Mouse (Mus musculus): ENCODE measurements around the gene Gnb4.

Gnb4 gene

GRCm38 (mm10) chr3:32616331-32617052, at the start of gene Gnb4:
Gnb4 (minus strand) TSS chr3:32616585.
- peak; percentile 53 for DNase-seq (ENCODE audit: low read depth, low spot score)

GRCm38 (mm10) chr3:32661556-32661930, 45.2 kb upstream of the Gnb4 start:
- DNase-seq (ENCODE audit: low read depth, low spot score): no peak

DNA sequence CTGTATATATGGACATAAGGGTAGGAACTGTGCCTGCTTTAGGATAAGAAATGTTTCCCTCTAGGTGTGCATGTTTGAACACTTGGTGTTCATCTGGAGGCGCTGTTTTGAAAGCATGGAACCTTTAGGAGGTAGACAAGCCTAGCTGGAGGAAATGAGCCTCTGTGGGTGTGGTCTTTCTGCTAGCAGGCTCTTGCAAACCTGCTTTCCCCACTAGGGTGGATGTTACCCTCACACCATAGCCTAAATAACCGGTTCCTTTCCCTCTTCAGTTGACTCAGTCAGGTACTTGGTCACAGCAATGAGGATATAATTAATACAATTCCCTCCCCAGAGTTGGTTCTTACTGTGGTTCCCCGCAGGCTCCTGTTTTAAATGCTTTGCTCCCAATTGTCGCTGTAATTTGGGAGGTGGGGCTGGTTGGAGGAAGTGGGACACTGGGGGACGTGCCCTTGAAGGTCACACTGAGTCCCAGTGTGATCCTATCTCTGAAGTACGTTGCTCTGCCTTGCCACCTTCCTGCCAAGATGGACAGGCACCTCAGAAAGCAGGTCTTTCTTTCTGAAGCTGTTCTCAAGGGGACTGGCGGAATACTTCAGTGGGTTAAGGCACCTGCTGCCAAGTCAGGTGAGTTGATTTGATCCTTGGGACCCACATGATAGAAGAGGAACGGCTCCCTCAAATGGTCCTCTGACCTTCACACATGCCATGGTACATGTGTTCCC, 44.6 kb upstream of the Gnb4 start:
- DNase-seq (ENCODE audit: low read depth, low spot score): peak; percentile 58

- DNase-seq (ENCODE audit: low read depth, low spot score): no peak
These were observed 43.9 kb upstream of the Gnb4 start for GRCm38 (mm10) chr3:32660276-32660675.

DNA sequence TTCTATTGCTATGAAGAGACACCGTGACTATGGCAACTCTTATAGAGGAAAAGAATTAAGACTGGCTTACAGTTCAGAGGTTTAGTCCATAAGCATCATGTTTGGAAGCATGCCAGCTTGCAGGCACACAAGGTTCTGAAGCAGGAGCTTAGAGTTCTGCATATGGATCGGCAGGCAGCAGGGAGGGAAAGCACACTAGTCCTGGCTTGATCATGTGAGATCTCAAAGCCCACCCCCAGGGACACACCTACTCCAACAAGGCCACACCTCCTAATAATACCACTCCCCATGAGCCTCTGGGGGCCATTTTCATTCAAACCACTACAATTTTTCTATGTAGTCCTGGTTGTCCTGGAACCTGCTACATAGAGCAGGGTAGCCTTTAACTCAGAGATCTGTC, 43.1 kb upstream of the Gnb4 start:
- peak; percentile 17 for DNase-seq (ENCODE audit: low read depth, low spot score)

DNA sequence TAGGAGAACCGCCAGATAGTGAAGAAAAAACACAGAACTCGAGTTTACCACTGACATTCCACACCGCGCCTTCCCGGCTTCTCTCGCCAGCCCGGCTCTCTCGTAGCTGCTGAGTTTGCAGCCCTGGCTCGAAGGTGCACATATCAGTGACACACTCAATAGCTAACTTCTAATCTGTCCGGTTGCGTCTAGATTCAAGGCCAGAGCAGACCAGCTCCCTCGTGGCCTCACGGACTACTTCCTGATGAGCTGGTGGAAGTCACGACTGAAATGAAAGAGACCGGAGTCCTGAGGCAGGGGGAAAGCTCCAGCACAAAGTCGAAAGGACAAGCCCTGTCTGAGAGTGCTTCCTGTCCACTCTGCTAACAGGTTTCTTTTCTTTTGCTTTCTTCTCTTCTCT, 42.4 kb upstream of the Gnb4 start:
- DNase-seq (ENCODE audit: low read depth, low spot score): peak; percentile 6

DNA sequence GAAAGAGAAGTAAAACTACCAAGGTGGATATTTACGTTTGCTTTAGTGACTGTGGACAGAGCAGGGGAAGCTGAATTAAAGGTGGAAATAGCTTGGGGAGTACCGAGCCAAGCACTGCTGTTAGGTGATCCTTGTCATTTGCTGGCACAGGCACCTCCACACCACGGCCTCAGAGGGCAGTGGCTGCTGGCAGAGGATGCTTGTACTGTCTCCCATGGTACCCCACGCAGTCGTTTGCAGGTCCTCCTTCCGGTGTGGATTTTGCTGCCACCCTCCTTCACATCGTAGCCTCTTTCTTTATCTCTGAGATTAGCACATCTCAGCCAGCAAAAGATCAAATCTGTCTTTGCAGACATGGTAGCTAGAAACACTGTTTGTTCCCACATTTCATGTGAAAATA, 42.0 kb upstream of the Gnb4 start:
- no peak for DNase-seq (ENCODE audit: low read depth, low spot score)

DNA sequence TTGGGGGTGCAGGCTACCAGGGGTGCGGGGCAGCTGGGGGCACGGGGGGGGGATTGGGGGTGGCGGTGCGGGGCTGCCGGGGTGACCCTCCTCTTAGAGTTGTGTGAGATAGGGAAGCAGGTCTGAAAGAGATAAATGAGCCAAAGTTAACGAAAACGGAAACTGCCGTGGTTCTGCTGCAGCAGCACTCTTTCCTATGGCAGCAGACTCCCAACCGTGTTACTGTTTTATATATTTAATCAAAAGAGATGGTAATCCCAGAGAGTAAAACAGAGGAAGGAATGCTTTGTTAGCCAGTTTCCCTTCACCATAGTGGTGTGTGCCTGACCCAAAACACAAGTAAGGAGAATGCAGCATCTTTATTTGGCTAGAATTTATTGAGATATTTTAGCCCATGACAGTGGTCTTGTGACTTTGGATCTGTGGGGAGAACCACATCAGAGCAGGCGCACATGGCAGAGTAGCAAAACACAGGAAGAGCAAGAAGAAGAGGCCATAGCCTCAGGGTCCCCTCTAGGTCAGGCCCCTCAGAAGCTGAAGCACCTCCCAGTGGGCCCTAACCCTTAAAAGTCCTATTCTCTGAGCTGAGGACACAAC, 40.1 kb upstream of the Gnb4 start:
- no peak for DNase-seq (ENCODE audit: low read depth, low spot score)

GRCm38 (mm10) chr3:32655994-32656393, 39.6 kb upstream of the Gnb4 start:
- DNase-seq (ENCODE audit: low read depth, low spot score): no peak

DNA sequence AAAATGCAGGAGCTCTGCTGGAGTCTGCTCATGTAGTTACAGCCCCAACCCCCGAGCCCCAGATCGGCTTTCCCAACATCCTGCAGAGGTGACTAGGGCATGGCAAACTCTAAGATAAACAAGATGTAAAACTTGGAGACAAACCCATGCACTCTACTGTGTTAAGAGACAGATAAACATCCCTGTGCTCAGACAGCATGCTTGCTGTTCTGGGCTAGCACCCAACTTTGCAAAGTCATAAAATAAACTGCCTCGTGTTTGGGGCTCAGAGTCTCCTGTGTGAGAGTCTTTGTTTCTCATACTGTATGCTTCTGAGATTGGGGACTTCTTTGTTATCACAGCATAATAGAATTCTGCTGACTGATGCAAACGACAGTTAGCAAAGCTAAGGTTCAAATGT, 36.4 kb upstream of the Gnb4 start:
- no peak for DNase-seq (ENCODE audit: low read depth, low spot score)

GRCm38 (mm10) chr3:32649284-32649683, 32.9 kb upstream of the Gnb4 start:
- DNase-seq (ENCODE audit: low read depth, low spot score): no peak

DNA sequence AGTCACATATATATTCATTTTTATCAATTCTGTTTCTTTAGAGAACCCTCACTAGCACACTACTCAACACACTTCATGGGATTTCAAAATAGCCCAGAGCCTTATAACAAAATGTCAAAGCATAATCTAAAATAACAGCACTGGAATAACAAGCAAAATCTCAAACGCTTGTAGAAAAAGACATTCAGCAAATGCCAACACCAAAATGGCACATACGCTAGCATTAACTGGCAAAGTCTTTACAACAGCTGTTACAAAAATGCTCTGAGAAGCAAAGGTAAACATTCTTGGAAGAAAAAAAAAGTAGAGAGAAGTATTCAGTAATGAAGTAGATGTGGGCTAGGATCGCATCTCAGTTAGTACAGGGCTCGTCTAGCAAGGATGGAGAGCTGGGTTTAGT, 30.5 kb upstream of the Gnb4 start:
- DNase-seq (ENCODE audit: low read depth, low spot score): no peak

DNA sequence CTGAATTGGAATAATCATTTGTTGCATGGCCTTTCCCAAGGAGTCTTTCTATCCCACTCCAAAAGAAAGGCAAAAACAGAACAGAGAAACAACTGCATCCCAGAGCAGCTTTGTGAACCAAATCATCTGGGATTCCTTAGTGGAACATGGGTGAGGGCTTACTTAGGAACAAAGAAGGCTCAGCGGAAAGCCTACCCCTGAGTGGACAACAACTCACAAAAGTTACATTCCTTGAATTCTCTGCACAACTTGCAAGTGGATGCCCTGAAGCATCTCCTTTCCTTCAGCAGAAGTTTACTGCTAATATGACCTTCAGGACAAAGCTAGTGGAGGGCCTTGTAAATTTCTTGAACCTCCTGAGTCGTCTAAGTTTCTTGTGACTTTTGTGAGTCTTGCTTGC, 28.4 kb upstream of the Gnb4 start:
- peak; percentile 30 for DNase-seq (ENCODE audit: low read depth, low spot score)

- no peak for DNase-seq (ENCODE audit: low read depth, low spot score)
These were observed 25.7 kb upstream of the Gnb4 start for GRCm38 (mm10) chr3:32642116-32642515.

DNA sequence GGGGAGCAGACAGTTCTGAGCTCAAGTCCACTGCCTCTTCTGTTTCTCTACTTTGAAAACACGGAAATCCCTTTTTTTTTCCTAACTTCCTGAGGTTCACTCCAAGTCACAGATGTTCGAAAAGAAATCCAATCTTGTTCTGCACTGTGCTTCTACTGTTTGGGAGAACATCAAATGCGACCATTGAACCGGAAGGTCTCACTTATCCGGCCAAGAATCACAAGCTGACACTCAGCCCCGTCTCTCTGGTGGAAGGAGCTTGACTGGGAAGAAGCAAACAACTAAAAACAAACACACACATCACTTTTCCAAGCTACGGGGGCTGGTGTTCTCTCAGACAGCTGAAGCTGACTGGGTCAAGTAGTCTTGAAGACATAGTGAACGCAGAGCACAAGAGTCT, 21.9 kb upstream of the Gnb4 start:
- DNase-seq (ENCODE audit: low read depth, low spot score): no peak

GRCm38 (mm10) chr3:32632760-32633264, 16.4 kb upstream of the Gnb4 start:
- DNase-seq (ENCODE audit: low read depth, low spot score): no peak

DNA sequence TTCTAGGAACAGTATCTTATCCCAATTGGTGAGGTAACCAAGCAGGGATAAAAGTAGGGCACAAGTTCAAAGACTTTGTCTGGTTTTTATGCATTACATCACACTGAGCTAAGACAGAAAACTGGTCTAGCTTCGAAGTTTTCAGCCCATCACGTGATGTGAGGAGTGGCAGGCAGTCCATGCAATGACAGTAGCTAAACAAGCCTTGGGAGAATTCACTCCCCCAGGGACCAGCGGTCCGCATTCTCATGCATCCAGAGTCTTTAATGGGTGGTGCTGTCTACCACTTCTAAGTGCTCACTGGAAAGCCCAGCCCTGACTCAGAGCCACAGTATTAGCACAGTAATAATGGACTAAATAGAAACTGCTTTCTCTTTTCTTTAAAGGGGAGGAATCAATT, 13.8 kb upstream of the Gnb4 start:
- DNase-seq (ENCODE audit: low read depth, low spot score): peak; percentile 73

- DNase-seq (ENCODE audit: low read depth, low spot score): no peak
These were observed 11.8 kb upstream of the Gnb4 start for GRCm38 (mm10) chr3:32628141-32628540.

- DNase-seq (ENCODE audit: low read depth, low spot score): no peak
These were observed 5.7 kb upstream of the Gnb4 start for GRCm38 (mm10) chr3:32622106-32622505.

DNA sequence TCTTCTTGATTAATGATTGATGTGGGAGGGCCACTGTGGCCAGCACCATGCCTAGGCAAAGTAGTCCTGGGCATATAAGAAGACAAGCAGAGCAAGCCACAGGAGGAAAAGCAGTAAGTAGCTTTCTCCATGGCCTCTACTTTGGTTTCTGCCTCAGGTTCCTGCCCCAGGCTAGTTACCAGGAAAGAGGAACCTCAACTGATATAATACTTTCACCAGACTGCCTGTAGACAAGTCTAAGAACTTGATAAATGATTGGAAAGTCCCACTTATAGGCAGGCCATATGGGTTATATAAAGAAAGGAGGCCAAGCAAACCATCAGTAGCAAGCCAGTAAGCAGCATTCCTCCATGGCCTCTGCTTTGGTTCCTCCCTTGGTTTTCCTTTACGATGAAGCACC, 5.3 kb upstream of the Gnb4 start:
- DNase-seq (ENCODE audit: low read depth, low spot score): no peak

- no peak for DNase-seq (ENCODE audit: low read depth, low spot score)
These were observed 763 bp upstream of the Gnb4 start for GRCm38 (mm10) chr3:32617053-32617642.

DNA sequence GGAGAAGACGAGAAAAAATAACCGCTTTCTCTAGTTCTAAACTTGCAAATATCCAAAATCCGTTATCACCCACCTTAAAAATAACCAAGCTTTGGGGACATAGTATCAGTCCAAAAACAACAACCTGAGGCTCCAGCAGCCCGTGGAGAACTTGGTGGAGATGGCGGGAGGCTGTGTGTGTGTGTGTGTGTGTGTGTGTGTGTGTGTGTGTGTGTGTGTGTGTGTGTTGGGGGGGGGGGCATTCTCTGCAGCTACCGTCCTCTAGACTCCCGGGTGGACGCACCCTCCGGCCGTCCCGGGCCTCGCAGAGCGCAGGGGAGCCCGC, 417 bp downstream of the Gnb4 start:
- DNase-seq (ENCODE audit: low read depth, low spot score): no peak

DNA sequence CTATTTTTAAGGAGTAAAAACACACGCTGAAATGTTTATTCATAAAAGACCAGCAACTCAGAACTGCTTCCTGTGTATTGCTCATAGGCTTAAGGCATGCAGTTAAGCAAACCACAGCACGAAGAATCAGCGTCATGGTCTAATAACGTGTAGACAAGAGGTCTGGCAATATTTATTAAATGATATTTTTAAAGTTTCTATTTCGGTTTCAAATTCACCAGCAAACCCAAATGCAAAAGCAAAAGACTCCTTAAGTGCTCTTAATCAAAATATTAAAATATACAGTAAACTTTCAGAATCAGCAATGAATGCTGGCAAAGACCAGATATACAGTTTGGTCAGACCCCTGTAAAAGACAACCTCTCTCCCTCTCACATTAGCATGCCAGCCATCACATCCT, 1.0 kb downstream of the Gnb4 start:
- no peak for DNase-seq (ENCODE audit: low read depth, low spot score)

All from ES-CJ7 (cell line).